Mouse (Mus musculus): ENCODE measurements at regions not wholly inside any gene's neighbourhood (a gene's known extent, or its start where the extent isn't known, plus 50 kb on each side); places are given as distances from the start of the nearest gene placed in this dataset.
A peak's percentile ranks its signal among the peaks of the same experiment; 100 is the strongest.

DNA sequence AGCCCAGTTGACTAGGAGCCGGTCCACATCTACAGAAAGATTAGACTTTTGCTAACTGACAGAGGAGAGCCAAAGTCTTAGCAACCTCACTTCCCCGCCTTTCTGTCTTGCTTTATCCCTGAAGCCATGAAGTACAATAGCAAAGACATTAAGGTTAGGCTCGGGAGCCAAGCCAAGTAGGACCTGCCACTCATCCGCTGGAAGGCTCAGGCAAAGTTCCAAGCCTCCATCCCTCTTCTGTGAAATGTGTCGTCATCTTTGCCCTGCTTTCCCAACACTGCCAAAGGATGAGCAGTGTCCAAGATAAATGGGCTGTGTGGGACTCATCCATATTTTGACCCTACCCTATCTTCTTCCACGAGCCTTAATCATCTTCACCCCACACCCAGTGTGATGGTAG, 250.6 kb upstream of the Cadm1 start:
- no peak for DNase-seq

DNA sequence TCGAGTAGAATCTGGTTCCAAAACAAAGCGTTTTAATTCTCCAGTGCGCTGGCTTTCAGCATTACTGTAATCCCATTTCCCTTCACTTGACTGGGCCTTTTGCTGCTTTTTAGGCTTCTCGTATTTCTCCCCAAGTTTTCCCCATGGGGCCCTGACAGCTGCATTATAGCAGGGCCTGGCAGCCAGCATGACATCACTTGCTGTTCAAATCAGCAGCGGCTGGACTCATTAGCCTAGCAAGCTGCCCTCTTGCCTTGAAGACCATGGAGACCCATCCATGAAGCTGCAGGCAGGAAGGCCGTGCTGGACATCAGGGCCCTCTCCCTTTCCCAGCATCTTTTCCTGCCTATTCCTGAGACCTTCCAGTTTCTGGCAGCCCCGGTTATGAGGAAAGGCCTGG, 249.8 kb upstream of the Cadm1 start:
- DNase-seq = no peak

DNA sequence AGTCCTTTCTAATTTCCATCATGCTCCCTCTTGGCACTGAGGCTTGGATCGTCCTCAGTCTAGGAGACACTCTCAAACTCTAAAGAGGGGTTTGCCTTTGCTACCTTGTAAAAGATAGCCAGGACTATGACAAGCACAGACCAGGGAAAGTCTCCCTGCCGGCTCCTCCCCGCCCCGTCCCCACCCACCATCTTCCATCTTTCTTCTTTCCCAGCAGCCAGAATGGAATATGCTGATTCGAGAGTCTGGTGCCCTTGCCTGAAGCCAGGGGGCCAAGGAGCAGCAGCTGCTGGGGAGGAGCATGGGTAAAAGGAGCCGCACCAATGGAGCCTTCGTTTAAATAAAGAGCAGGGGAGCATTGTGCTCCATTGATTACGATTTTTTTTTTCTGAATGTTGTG, 249.4 kb upstream of the Cadm1 start:
- DNase-seq = no peak

DNA sequence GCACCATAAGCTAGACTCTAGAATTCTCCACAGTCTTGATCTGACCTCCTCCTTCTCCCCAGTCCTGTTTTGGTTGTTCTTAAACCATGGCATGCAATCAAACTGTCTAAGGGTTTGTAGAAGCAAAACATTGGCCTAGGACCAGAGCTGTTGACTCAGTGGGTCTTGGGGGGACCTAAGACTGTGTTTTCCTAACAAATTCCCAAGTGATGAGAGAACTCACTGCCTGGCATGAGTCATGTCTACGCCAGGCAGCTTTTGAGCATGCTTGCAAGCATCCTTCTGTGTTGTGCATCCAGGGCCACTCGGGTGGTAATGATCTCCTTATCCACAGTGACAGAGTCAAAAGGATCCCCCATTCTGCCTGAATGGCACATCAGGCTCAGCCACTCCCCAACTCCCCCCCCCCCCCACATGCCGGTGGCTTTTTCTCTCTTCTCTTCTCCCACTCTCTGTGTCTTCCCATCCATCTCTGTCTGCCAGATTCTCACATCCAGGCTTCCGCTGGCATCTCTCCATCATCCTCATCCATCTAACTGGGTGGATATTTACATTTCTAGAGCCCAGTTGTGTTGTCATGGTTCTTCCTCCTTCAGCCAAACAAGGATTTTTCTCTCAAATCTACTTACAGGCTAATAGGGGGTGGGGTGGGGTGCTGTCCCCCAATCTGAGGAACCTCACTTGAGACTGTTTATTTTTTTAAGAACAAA, 246.1 kb upstream of the Cadm1 start:
- DNase-seq = no peak

DNA sequence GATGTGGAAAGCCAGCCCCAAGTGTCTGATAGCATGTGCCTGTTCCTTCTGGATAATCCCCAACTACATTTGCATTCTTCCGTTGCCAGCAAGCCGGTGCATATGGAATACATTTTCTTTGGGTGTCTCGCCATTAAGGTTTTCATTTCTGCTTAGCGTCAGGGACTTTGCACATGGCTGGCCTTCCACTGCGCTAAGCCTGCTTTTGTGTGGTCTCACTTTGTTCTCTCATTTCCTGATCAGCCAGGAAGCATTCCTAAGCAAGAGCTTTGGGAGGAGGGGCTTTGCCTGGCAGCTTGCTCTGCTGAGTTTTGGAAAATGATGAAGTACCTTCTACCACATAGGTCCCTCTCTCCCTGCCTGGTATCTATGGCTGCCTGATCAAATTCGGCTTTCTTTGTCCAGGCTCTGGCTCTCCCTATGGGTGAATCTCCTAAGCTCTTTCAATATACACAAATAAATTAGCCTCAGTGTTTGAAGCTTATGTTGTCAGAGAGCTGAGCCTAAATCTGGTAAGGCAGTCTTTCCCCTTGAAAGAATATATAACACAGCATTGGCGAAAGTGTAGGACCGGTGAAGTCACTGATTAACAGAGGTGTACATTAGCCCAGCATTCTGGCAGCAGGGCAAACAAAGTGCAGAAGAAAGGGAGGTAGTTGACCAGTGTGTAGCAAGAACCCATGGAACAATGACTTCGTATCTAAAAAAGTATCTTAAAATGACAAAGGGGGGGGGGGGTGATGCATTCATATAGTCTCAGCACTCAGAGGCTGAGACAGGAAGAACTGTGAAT, 242.8 kb upstream of the Cadm1 start:
- DNase-seq = no peak

DNA sequence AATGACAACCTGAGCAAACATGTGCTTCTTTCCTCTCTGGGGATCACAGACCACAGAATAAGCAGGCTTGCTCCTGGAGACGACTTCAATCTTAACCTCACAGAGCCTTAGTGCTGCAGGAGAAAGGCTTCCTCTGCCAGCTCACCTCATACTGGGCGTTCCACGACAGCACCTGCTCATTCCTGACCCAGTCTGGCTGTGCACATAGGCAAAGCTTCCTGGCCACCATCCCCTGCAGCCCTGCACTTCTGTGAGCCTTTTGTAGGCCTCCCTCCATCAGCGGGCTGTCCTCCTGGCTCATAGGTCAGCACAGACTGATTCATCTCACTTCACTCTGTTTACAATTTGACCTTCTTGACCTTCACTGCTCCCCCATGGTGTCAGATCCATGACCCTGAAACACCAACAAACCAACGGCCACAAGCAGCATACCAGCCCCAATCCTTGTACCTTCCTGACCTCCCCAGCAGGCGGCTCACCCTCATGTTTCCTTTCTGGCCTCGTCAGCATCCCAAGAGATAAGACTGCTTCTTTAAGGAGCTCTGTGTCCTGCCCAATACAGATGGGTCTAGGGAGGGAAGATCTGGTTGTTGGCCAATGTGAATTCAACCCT, 241.3 kb upstream of the Cadm1 start:
- DNase-seq = no peak

DNA sequence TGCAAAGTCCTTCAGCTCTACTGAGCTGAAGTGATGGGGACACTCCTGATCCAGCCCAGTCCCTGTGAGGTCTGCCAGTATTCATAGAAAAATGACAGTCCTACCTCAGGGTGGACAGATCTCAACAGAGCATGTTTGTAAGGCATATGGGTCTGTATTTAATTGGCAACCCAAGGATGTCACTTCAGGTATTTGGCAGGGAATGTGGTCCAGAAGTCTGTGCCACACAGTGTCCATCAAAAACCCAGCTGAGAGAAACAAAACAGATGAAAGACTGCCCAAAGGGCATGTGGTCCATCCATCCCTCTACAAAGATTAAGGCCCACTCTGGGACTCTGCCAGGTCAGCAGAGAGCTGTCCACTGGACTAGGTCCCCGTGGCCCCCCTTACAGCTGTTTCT, 229.3 kb upstream of the Cadm1 start:
- DNase-seq = no peak

DNA sequence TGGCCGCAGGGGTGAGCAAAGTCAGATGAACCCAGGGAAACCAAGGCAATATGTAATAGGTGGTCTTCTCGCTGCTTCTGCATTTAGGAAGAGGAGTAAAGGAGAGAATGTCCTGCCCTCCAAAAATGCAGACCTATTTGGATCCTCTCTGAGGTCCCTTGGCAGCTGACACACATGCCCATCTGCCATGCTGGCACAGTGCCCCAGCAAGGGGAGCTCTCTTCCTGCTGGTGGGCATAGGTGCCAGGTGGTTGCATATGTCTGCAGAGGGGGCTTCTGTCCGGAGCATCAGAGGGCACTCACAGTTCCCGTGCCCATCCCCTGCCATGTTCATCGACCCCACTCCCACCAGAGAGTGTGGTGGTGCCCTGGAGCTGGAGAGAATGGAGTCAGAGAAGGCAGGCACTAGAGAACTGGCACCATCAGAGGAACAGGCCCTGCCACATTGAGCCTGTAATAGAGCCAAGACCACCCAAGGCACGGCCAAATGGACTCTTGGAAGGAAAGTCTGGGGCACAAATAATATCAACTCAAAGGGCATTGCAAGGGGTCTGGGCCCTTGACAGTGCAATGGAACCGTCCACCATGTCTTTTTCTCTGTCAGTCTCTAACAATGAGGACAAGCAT, 222.7 kb upstream of the Cadm1 start:
- peak; percentile 20 to 25 for DNase-seq

DNA sequence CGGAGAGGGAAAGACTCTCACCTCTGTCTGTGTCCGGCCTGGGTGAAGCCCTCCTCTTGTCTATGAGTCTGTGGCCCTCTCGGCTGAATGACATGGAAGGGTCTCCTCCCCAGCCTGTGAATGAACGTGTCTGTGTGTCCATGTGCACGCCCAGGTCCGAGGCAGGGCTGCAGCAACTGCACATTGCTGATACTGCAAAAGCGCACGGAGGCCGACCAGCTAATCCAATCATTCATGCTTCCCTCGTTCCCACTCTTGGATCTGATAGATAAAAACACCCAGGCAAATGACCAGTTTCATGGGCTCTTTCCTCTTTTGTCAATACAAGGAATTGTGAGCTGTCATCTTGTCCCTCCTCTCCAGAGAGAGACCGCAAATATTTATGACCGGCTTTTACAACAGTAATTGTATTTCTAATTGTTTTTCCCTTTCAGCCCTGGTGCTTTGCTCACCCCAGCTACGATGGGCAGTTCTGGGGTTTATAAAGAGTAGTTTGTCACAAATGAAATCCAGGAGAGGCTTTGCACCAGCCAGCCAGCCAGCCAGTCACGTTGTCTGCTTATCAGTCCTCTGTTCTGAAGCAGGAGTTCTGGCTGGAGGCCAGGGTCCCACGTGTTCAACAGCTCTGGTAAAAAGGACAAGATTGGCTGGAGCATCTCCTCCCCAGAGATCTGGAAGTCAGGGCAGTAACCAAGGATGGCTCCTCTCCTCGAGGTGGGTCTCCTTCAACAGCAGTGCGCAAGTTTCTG, 222.0 kb upstream of the Cadm1 start:
- DNase-seq = peak in 1 of 2 experiments; percentile 27

DNA sequence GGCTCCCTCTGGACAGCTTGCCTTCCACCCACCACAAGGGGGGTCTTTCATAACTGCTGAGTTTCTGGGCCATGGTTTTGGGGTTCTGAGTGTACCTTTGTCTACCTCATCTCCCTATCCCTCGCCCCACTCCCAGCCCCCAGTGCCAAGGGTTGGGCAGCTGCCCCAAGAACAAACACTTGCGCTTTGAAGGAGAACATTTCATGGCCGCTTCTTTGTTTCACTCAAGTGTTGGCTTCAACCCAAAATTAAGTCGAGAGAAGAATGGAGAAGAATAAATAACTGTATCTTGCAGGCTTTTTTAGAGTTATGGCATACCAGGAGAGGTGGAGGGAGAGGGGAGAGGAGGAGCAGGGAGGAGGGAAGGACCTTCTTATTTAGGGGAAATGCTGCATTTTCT, 216.5 kb upstream of the Cadm1 start:
- no peak for DNase-seq

DNA sequence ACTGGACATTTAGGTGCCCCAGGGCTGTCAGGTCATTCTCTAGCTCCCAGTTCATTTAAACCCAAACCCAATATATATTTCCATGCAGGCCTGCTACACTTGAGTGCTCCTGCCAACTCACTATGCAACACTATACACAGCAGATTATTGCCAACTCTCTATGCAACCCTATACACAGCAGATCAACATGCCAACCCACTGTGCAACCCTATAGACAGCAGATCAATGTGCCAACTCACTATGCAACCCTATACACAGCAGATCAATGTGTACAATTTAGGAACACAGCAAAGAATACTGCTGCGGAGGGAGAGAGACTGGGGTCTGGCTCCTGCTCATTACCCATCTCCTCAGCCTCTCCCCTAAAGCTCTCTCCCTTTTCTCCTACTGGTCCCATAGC, 215.7 kb upstream of the Cadm1 start:
- DNase-seq = no peak

DNA sequence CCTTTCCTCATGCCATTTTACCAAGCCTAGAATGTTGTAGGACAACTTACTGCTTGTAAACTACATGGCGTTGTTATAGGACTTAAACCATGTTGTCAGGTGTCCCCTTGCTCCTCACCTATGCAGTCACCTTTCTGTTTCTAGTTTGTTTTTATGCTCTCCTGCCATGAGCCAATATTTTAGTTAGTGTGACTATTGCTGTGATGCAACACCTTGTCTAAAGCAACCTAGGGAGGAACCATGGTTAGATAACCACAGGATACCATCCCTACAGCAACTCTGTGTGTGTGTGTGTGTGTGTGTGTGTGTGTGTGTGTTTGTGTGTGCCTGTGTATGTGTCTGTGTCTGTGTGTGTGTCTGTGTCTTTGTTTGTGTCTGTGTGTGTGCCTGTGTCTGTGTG, 209.6 kb upstream of the Cadm1 start:
- no peak for DNase-seq

DNA sequence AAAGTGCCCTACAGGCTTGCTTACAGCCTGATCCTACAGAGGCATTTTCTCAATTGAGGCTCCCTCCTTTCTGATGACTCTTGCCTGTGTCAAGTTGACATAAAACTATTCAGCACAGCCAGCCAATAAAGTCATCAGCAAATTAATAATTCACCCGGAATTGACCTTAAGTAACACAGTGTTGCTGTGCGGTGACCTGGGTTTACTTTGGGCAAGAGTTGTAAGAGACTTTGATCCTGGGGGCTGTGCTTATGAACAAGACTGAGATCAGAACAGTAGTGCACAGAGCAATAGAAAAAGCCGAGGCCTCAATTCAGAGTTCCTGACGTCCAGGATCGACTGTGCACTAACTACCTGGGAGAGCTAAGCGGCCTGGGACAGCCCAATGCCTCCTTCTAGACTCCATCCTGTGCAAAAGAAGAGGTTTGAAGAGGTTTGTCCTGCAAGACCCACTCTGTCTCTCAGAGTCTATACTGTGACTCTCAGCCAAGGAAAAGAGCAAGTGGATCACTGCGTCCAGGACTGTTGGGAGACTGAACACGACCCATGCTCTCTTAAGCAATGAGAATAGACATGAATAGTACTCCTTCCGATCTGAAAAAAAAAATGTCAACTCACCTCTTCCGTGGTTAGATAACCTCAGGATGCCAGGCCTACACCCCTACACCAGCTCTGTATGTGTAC, 208.7 kb upstream of the Cadm1 start:
- no peak for DNase-seq

DNA sequence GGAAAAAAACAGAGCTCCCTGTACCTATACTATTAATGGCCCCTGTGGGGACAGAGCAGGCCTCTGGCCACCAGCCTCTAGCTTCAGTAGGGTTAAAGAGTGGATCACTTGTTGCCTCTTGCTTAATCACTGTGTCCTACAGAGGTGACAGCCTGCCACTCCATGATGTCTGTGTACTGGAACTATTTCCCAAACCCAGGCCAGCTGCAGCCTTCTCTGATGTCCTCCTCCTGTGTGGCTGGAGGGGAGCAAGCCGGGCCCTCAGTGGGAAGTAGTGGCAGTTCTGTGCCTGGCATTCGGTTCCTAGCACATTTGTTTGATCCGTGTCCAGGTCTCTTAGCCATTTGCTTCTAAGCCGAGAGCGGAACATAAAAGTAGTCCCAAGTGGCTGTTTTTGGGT, 207.7 kb upstream of the Cadm1 start:
- DNase-seq = no peak

DNA sequence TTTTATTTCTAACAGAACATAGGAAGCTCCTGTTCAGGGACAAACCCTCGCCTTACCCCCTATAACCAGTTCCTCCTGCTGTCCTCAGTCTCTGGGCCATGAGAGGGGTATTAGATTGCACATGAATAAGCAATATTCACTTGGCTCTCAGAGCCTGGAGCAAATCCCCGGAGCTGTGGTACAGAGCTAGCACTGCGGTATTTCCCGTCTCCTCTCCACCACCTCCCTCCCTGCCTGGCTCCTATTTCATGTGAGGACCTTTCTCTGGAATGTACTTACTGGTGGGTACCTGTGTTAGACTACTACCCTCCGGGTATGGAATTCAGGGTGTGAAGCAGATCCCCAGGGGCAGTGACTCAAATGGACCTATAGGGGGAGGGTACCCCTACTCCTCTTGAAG, 206.9 kb upstream of the Cadm1 start:
- DNase-seq = no peak

DNA sequence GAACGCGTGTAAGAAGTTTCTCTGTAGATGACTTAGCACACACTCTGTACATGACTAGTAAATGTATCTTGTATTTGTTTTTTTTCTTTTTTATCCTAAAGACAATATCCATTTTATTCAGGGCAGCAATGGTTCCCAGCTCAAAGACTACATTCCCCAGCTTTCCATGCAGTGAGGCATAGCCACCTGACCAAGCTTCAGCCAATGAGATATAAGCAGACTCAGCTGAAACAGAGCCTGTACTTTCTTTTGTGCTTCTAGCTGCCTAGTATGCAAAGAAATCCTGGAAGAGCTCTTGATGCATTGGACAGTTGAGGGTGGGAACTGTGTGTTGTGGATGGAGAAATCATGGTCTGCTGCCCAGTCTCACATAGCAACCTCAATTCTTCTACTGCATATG, 202.4 kb upstream of the Cadm1 start:
- no peak for DNase-seq

DNA sequence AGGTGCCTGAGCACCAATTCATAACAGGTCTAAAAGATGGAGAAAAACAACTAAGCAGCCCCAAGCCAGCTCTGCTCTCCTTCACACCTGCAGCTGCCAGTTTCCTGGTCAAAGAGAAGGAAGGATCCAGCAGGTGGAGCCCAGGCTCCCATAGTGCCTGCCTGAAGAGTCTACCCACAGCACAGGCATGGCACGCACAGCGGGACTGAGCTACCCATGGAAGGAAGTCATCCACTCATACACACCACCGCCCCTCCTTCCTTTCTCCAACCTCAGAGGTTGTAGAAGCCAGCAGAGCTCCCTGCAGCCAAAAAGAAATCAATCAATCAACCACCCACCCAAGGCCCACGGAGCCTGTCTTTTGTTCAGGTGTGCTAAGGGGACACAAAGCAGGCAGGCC, 197.0 kb upstream of the Cadm1 start:
- no peak for DNase-seq

DNA sequence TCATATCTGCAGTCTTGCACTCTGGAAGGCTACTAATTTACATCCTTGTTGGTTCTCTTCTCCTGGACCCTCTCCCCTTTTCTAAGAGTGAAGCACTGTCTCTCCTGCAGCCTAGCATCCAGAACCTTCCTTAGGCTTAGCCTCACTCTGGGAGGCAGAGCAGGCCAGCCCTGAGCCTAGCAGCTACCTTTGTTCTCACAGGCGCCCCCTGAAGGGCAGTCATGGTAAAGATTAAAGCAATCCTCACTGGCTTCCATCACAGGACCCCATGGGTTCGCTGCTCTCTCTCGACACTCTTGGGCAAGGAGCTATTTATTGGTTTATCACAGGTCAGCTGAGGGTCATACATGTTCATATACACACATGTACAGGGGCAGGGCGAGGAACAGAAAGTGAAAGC, 191.8 kb upstream of the Cadm1 start:
- no peak for DNase-seq

DNA sequence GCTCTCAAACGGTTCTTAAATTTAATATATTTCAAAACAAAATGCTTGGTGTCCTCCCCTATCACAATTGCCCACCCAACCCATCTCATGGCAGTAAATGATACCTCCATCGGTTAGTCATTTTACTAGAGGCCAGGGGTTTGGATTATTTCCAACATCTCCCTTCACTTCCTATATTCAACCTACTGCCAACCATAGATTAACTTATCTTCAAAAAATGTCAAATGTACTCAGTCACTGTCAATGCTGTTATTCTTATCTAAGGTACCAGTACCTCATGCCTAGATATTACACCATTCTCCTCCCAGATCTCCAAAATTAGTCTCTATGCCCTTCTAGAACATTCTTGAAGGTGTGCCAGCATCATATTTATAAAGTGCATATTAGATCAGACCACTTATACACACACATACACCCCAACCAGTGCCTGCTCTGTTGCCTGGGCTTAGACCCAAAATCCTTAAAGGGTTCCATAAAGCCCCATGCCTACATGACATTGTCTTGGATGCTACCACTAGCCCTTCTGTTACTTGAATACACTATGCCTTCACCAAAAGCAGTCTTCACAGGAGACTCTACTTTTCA, 183.4 kb upstream of the Cadm1 start:
- no peak for DNase-seq

DNA sequence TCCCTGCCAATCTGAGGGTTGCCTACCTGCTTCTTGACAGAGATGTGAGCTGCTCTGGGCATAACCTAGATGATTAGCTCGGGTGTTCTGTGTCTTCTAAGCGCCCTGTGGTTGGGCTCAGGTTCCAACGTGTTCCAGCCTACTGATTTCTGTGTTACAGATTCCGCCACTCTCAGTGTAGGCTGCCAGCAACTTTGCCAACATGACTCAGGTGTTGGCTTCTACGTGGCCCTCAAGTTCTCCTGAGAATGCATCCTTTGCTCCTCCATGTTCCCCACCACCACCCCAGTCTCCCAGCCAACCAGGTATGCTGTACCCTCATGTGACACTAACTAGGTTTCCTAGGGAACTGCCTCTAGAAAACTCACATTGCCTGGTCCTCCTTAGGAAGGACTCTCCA, 179.7 kb upstream of the Cadm1 start:
- DNase-seq = no peak

DNA sequence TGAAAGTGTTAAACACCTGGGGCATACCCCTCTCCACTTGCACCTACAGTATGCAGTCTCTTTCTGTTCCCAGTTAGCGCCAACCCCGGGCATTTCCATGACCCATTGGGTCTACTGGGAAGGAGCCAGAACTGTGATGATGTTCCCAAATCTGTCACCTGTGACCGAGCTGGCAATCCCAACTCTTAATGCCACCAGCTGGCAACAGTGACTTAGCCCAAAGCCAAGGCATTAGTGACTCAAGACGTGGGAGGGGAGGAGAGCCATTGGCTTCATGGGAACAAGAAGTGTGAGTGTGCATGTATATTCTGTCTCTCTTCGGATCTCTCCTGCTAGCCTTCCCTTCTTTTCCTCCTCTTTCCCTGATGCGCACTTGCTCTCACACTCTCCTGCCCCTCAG, 178.9 kb upstream of the Cadm1 start:
- DNase-seq = no peak

DNA sequence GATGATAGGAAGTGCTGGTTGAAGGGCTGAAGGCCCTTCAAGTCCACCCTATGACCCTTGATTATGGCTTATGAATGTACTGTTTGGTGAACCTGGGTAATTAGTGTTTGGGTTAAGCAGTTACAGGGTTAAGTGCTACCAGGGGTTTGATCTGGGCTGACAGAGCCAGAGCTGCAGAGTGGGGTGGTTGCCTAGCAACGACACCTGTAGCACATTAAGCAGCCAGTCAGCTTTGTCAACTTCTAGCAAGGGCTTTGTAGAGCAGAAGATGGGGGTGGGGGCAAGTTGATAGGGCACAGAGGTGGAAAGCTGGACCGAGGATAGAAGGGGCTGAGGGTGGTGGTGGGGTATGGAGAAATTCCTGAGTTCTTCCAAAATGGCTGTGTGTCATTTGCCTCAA, 177.0 kb upstream of the Cadm1 start:
- no peak for DNase-seq
